Comparison of ENCODE assay signal across 16 mouse cellular contexts in the genomic region with DNA sequence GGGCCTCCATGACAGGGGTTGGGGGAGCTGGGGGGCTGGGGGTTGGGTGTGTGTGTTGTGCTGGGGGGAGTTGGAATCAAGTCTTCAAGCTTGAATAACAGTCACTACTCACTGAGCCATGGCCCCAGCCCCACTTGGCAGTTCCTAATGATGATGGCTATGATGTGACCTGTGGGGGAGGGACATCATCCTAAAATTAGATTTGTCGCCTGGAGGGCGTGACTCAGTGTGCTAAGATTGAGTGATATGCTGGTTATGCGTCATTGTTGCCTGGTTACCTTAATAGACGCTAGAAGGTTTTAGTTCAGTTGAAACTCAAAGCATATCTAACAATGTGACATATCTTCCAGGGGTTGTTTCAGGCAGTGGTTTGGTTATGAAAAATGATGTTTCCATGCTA. TPM values are rescaled to one million over a fixed set of nuclear protein-coding genes. Genes with fewer than 3 reads are reported as not detected.
DNase-seq lines count a peak whose midpoint lies in the region; ATAC-seq and TF ChIP-seq lines count a peak whose summit lies in the region.
"Had no signal": no experiment of that assay in that cellular context is flagged by ENCODE, and none has a peak within 500 bp of the region (broad histone marks: within the 10 kb centered on the region; RNA-seq: fewer than 3 reads in every experiment).

No protein-coding gene starts in this region.

- H3K4me1 ChIP-seq in heart, embryonic 15.5 days (replicated peaks): peaks cover 5% of the 10 kb centered on the region
- H3K4me1 ChIP-seq: embryonic facial prominence, embryonic 10.5 days; liver, embryonic 13.5 days had no signal

- 54% methylated on average over 4 of the region's 4 CpGs for WGBS in heart, embryonic 15.5 days

- intact Hi-C loops in gastrocnemius, adult 2 months (cut with DNase I): no loop called here
- intact Hi-C loops in left cerebral cortex, postnatal 10 days (cut with DNase I): no loop called here

- no peak; the same call in 1 of the 2 replicates for ATAC-seq in heart, embryonic 15.5 days (replicated peaks; ENCODE audit: insufficient number of reproducible peaks, insufficient read depth, low FRiP score, low read depth)
- ATAC-seq: midbrain, embryonic 16.5 days had no signal

- peaks cover 18% of the 10 kb centered on the region for H3K36me3 ChIP-seq in heart, embryonic 15.5 days

- H3K9me3 ChIP-seq in heart, embryonic 15.5 days (replicated peaks): no peaks in the 10 kb centered on the region
- H3K9me3 ChIP-seq: embryonic facial prominence, embryonic 10.5 days; heart, embryonic 13.5 days; liver, embryonic 13.5 days had no signal

- TF ChIP-seq CTCF in gastrocnemius, adult 2 months (IDR thresholded peaks at IDR 0.05): no peak

- H3K27ac ChIP-seq in gastrocnemius, adult 2 months: peak overlapping the region; percentile 75
- 0 out of 2 replicates have a peak overlapping the region, but pooled peaks have one; percentile 24 for H3K27ac ChIP-seq in heart, embryonic 15.5 days
- H3K27ac ChIP-seq: embryonic facial prominence, embryonic 10.5 days; heart, embryonic 13.5 days; liver, embryonic 13.5 days had no signal

- H3K27me3 ChIP-seq in heart, embryonic 15.5 days: no peaks in the 10 kb centered on the region
- H3K27me3 ChIP-seq: heart, embryonic 13.5 days; liver, embryonic 13.5 days had no signal

- no peak overlapping the region for H3K4me3 ChIP-seq in gastrocnemius, adult 2 months
- no peak overlapping the region for H3K4me3 ChIP-seq in heart, embryonic 15.5 days
- H3K4me3 ChIP-seq: embryonic facial prominence, embryonic 10.5 days; heart, embryonic 13.5 days; liver, embryonic 13.5 days had no signal

- no peak overlapping the region for H3K4me2 ChIP-seq in heart, embryonic 15.5 days
- H3K4me2 ChIP-seq: heart, embryonic 13.5 days; liver, embryonic 13.5 days had no signal

- H3K9ac ChIP-seq in heart, embryonic 15.5 days: no peak overlapping the region
- H3K9ac ChIP-seq: heart, embryonic 13.5 days; liver, embryonic 13.5 days had no signal

- DNase-seq in gastrocnemius, adult 2 months: peak; percentile 55
- DNase-seq in gastrocnemius, postnatal 4 days (ENCODE audit: low spot score in 2 of 2): no peak
- DNase-seq in 416B (ENCODE audit: low read depth): peak; percentile 69
- peak; percentile 68 for DNase-seq in adrenal gland, adult 2 months
- no peak for DNase-seq in frontal cortex, postnatal 25 days (ENCODE audit: low spot score in 2 of 2)
- DNase-seq in c-Kit-positive CD71-positive TER-119-positive erythroid progenitor cells, embryonic 14.5 days (ENCODE audit: low spot score): no peak
- no peak for DNase-seq in left cerebral cortex, postnatal 10 days (ENCODE audit: extremely low spot score in 1 of 2, low spot score in 2 of 2)
- DNase-seq: cerebellum, adult 8-10 months; kidney, adult 11 months; kidney, postnatal 36 days; liver, embryonic 13.5 days; thymus, postnatal 36 days had no signal

RNA-seq across cellular contexts. Expression of gene Ints4, which starts 11.7 kb away (rescaled TPM):
- total RNA-seq in gastrocnemius, adult 2 months (2021): 10 to 100 TPM; 26.6 to 29.7 TPM
- total RNA-seq in gastrocnemius, postnatal 4 days (2021): 10 to 100 TPM; 39.0 to 44.9 TPM
- 10 to 100 TPM; 58.8 to 60.3 TPM for total RNA-seq in adrenal gland, adult 2 months (2021)
- 57.5 and 70.5 TPM in 2 replicates for polyA plus RNA-seq in adrenal gland, adult 2 months (2012; rRNA removed)
- 27.5 and 33.9 TPM in 2 replicates for polyA plus RNA-seq in heart, embryonic 15.5 days (2015; fragmentation: Nextera tagmentation; extraction: Ambion mirVana)
- total RNA-seq in left cerebral cortex, postnatal 10 days (2021): 10 to 100 TPM; 25.9 to 26.0 TPM

RNA-seq across cellular contexts. Expression of gene Kctd14, which starts 41.3 kb away (rescaled TPM):
- total RNA-seq in gastrocnemius, adult 2 months (2021): under 1 TPM in 1 of 2 experiments, not detected in 1; 0.11 TPM
- under 1 TPM; 0.44 to 0.56 TPM for total RNA-seq in gastrocnemius, postnatal 4 days (2021)
- 1 to 10 TPM; 1.2 to 4.2 TPM for total RNA-seq in adrenal gland, adult 2 months (2021)
- 0.76 and 1.2 TPM in 2 replicates for polyA plus RNA-seq in adrenal gland, adult 2 months (2012; rRNA removed)
- 0.83 and 1.8 TPM in 2 replicates for polyA plus RNA-seq in heart, embryonic 15.5 days (2015; fragmentation: Nextera tagmentation; extraction: Ambion mirVana)
- 1 to 10 TPM; 2.3 to 2.7 TPM for total RNA-seq in left cerebral cortex, postnatal 10 days (2021)

Comparison
In these comparisons a context has a peak if more than half of its experiments do, and no peak if none do; other contexts are left out.
1. DNase-seq: peak in gastrocnemius, adult 2 months (single experiment), 416B (single experiment) and adrenal gland, adult 2 months (single experiment); none in gastrocnemius, postnatal 4 days (0 of 2), frontal cortex, postnatal 25 days (0 of 2), c-Kit-positive CD71-positive TER-119-positive erythroid progenitor cells, embryonic 14.5 days (single experiment) and left cerebral cortex, postnatal 10 days (0 of 2).